10 mouse cellular contexts compared by ENCODE assay signal in the genomic region with DNA sequence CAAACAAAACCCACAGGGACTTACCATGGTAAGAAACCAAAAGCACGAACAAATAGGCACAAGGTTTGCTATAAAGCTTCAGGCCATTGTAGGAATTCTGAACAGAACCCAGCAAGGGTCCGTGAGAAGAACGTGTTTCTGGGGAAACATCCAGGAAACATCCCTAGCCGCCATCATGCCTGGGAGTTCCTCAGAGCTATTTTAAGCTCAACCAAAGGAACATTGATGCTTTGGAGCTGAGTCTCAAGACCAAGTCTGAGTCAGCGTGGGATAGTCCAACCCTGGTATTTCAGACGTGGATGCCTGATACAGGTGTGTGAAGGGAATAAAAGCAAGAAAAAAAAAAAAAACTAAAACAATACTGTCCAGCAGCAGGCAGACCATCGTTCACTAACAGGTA.
"Had no signal": no experiment of that assay in that cellular context is flagged by ENCODE, and none has a peak within 500 bp of the region (broad histone marks: within the 10 kb centered on the region; RNA-seq: fewer than 3 reads in every experiment).

No protein-coding gene starts in this region.

- H3K9ac ChIP-seq: limb, embryonic 15.5 days; liver, embryonic 12.5 days; lung, embryonic 14.5 days had no signal

- H3K27me3 ChIP-seq: limb, embryonic 15.5 days; liver, embryonic 12.5 days; megakaryocyte, embryonic 14.5 days had no signal

- H3K9me3 ChIP-seq: limb, embryonic 15.5 days; liver, embryonic 12.5 days had no signal

- H3K4me1 ChIP-seq: limb, embryonic 15.5 days; liver, embryonic 12.5 days had no signal

- ATAC-seq: liver, embryonic 12.5 days had no signal

- H3K27ac ChIP-seq: limb, embryonic 15.5 days; liver, embryonic 12.5 days had no signal

- H3K36me3 ChIP-seq: limb, embryonic 15.5 days; liver, embryonic 12.5 days had no signal

- H3K4me3 ChIP-seq: limb, embryonic 15.5 days; liver, embryonic 12.5 days; megakaryocyte, embryonic 14.5 days had no signal

- H3K4me2 ChIP-seq: limb, embryonic 15.5 days; liver, embryonic 12.5 days; lung, embryonic 14.5 days; midbrain, embryonic 11.5 days had no signal

- DNase-seq: lung, postnatal 10 days; lung, postnatal 4 days; right cerebral cortex, adult 18-20 months; right cerebral cortex, postnatal 25 days; thymus, postnatal 4 days had no signal
